Mouse (Mus musculus): ENCODE results near the gene Pex5. TPM values are rescaled to one million over a fixed set of nuclear protein-coding genes. Genes with fewer than 3 reads are reported as not detected.
"Not testable (repeated sequence)": the region's sequence is repeated elsewhere in the genome, so short reads cannot be mapped to it uniquely, and the experiment has no call there.

Gene Pex5
- polyA plus RNA-seq, 1 experiment from 2014 or later: 22.8 TPM

DNA sequence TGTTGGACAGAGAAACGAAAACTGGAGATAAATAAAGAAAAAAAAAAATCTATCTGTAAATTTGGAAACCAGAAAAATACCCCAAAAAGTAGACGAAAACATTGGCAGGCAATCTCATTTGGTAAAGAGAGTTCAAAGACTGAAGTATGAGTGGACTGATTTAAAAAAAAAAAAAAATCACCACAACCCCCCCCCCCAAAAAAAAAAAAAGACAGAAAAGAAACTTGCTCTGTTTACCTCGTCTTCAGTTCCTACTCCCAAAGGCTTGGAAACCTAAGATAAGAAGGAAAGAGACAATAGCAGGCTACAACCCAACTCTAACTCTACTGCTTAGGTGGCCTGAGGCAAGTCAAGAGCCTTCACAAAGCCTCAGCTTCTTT is 1.1 kb downstream of the Pex5 start:
- Histone ChIP-seq H3K4me1 (ENCODE audit: control insufficient read depth in 2 of 2, insufficient read depth in 2 of 2, low read length in 2 of 2) (peaks cover 6 to 18% of the 10 kb centered on the region in 2 experiments), H3K36me3 (ENCODE audit: control insufficient read depth, insufficient read depth, low read length) (peaks cover 26% of the 10 kb centered on the region), H3K4me3 (ENCODE audit: control insufficient read depth in 1 of 2, insufficient read depth in 1 of 2, low read depth in 1 of 2, low read length in 2 of 2) (peak overlapping the region; percentile 85 to 94), H3K4me2 (ENCODE audit: low read length) (peak overlapping the region; percentile 73), H3K9ac (ENCODE audit: low read length) (peak overlapping the region; percentile 93; the same call in 1 of the 2 replicates), H3K27ac (replicated peaks in 1 of 2; ENCODE audit: control insufficient read depth in 1 of 2, insufficient read depth in 1 of 2, low read depth in 2 of 2, low read length in 2 of 2) (no peak overlapping the region), H3K9me3 (ENCODE audit: control insufficient read depth, low read length) (no peaks in the 10 kb centered on the region), H3K27me3 (ENCODE audit: control insufficient read depth, insufficient read depth, low read length) (no peaks in the 10 kb centered on the region)
- WGBS: 66% methylated on average over 3 of the region's 3 CpGs
- ATAC-seq (ENCODE audit: insufficient number of reproducible peaks, insufficient read depth, low FRiP score, low read depth): no peak

DNA sequence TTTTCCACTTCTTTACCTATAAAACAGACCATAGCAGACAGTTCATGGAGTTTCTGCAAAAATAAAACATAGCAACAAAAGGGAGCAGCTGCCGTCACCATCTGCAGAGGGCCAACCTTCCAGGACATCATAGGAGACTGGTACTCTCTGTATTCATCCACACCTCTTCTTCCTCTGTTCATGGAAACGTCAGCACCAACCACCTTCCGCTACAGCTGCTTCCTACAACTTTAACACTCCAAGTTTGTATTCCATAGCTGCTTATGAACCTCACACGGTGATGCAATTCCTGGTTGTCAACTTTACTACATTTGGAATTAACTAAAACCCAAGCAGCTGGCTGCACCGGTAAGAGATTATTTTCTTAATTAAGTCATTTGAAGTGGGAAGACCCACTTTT is 6.5 kb downstream of the Pex5 start:
- ATAC-seq (ENCODE audit: insufficient number of reproducible peaks, insufficient read depth, low FRiP score, low read depth): no peak
- Histone ChIP-seq H3K9me3 (ENCODE audit: control insufficient read depth, low read length) (no peaks in the 10 kb centered on the region), H3K4me3 (ENCODE audit: control insufficient read depth in 1 of 2, insufficient read depth in 1 of 2, low read depth in 1 of 2, low read length in 2 of 2) (no peak overlapping the region), H3K4me2 (ENCODE audit: low read length) (no peak overlapping the region), H3K36me3 (ENCODE audit: control insufficient read depth, insufficient read depth, low read length) (peaks cover 68% of the 10 kb centered on the region), H3K4me1 (ENCODE audit: control insufficient read depth in 2 of 2, insufficient read depth in 2 of 2, low read length in 2 of 2) (peaks cover 2 to 6% of the 10 kb centered on the region in 2 experiments; a peak in 3 of 4 replicates), H3K27ac (replicated peaks in 1 of 2; ENCODE audit: control insufficient read depth in 1 of 2, insufficient read depth in 1 of 2, low read depth in 2 of 2, low read length in 2 of 2) (no peak overlapping the region), H3K27me3 (ENCODE audit: control insufficient read depth, insufficient read depth, low read length) (no peaks in the 10 kb centered on the region), H3K9ac (ENCODE audit: low read length) (no peak overlapping the region)
- WGBS: 86% methylated on average over 5 of the region's 5 CpGs

DNA sequence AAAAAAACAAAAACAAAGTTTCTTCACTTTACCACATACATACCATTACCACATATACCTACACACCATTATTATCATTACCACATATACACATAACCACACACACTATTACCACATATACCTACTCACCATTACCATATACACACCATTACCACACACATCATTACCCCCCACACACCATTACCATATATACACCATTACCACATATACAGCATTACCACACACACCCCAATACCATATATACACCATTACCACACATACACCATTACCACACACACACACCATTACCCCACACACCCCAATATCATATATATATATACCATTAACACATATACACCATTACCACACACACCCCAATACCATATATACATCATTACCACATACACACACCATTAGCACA is 7.7 kb downstream of the Pex5 start:
- H3K36me3 ChIP-seq (ENCODE audit: control insufficient read depth, insufficient read depth, low read length): peaks cover 69% of the 10 kb centered on the region
- H3K9ac ChIP-seq (ENCODE audit: low read length): no peak overlapping the region
- H3K4me2 ChIP-seq (ENCODE audit: low read length): no peak overlapping the region
- no peak overlapping the region for H3K4me3 ChIP-seq (ENCODE audit: control insufficient read depth in 1 of 2, insufficient read depth in 1 of 2, low read depth in 1 of 2, low read length in 2 of 2)
- peaks cover 2 to 6% of the 10 kb centered on the region in 2 experiments; a peak in 2 of 4 replicates for H3K4me1 ChIP-seq (ENCODE audit: control insufficient read depth in 2 of 2, insufficient read depth in 2 of 2, low read length in 2 of 2)
- ATAC-seq (ENCODE audit: insufficient number of reproducible peaks, insufficient read depth, low FRiP score, low read depth): no peak
- no peaks in the 10 kb centered on the region for H3K9me3 ChIP-seq (ENCODE audit: control insufficient read depth, low read length)
- no peaks in the 10 kb centered on the region for H3K27me3 ChIP-seq (ENCODE audit: control insufficient read depth, insufficient read depth, low read length)
- no peak overlapping the region for H3K27ac ChIP-seq (replicated peaks in 1 of 2; ENCODE audit: control insufficient read depth in 1 of 2, insufficient read depth in 1 of 2, low read depth in 2 of 2, low read length in 2 of 2)

DNA sequence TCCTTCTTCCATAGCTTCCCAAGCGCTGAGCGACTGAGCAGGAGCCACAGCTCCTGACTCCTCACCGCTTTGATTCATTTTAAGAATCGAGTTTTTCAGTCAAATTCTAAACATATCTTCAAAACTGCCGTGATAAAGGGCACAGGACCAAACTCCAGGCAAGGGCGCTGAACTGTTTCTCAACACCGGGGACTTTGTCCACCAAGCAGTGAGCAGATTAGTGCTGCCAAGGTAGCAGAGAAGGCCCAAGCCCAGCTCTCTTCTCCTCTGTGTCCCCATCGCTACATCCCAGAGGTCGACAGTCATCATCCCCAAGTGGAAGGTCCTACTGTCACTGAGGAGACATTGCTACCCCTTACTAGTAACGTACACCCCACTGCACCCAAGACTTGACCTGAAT is 8.5 kb downstream of the Pex5 start:
- H3K4me1 ChIP-seq (ENCODE audit: control insufficient read depth in 2 of 2, insufficient read depth in 2 of 2, low read length in 2 of 2): peaks cover 2 to 6% of the 10 kb centered on the region in 2 experiments; a peak in 2 of 4 replicates
- no peak overlapping the region for H3K27ac ChIP-seq (replicated peaks in 1 of 2; ENCODE audit: control insufficient read depth in 1 of 2, insufficient read depth in 1 of 2, low read depth in 2 of 2, low read length in 2 of 2)
- H3K36me3 ChIP-seq (ENCODE audit: control insufficient read depth, insufficient read depth, low read length): peaks cover 69% of the 10 kb centered on the region
- no peak overlapping the region for H3K9ac ChIP-seq (ENCODE audit: low read length)
- no peaks in the 10 kb centered on the region for H3K27me3 ChIP-seq (ENCODE audit: control insufficient read depth, insufficient read depth, low read length)
- no peak overlapping the region for H3K4me2 ChIP-seq (ENCODE audit: low read length)
- no peak overlapping the region for H3K4me3 ChIP-seq (ENCODE audit: control insufficient read depth in 1 of 2, insufficient read depth in 1 of 2, low read depth in 1 of 2, low read length in 2 of 2)
- ATAC-seq (ENCODE audit: insufficient number of reproducible peaks, insufficient read depth, low FRiP score, low read depth): no peak
- no peaks in the 10 kb centered on the region for H3K9me3 ChIP-seq (ENCODE audit: control insufficient read depth, low read length)
- WGBS: 91% methylated on average over 10 of the region's 10 CpGs

DNA sequence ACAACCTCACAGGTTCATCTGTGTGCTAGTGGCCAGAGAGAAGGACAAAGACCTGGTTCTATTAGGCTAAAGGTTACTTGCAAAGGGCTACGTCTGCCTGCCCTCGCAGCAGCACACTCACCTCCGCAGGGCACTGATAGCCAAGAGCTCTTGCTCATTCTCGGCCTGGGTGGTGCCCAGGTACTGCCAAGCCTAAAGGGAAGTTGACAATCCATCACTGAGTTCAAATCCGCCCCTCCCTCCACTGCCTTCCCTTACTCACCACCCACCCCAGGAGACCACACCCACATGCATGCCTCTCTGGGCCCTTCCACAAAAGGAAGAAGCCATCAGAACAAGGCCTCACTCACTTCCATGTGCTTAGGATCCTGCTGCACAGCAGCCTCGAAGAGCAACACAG is 15.1 kb downstream of the Pex5 start:
- H3K27me3 ChIP-seq (ENCODE audit: control insufficient read depth, insufficient read depth, low read length): no peaks in the 10 kb centered on the region
- ATAC-seq (ENCODE audit: insufficient number of reproducible peaks, insufficient read depth, low FRiP score, low read depth): no peak
- no peak overlapping the region for H3K4me3 ChIP-seq (ENCODE audit: control insufficient read depth in 1 of 2, insufficient read depth in 1 of 2, low read depth in 1 of 2, low read length in 2 of 2)
- H3K9me3 ChIP-seq (ENCODE audit: control insufficient read depth, low read length): no peaks in the 10 kb centered on the region
- no peak overlapping the region for H3K4me2 ChIP-seq (ENCODE audit: low read length)
- no peak overlapping the region for H3K27ac ChIP-seq (replicated peaks in 1 of 2; ENCODE audit: control insufficient read depth in 1 of 2, insufficient read depth in 1 of 2, low read depth in 2 of 2, low read length in 2 of 2)
- peaks cover 88% of the 10 kb centered on the region for H3K36me3 ChIP-seq (ENCODE audit: control insufficient read depth, insufficient read depth, low read length)
- H3K9ac ChIP-seq (ENCODE audit: low read length): no peak overlapping the region
- WGBS: 91% methylated on average over 6 of the region's 6 CpGs
- H3K4me1 ChIP-seq (ENCODE audit: control insufficient read depth in 2 of 2, insufficient read depth in 2 of 2, low read length in 2 of 2): no peaks in the 10 kb centered on the region; a peak in 1 of 4 replicates

DNA sequence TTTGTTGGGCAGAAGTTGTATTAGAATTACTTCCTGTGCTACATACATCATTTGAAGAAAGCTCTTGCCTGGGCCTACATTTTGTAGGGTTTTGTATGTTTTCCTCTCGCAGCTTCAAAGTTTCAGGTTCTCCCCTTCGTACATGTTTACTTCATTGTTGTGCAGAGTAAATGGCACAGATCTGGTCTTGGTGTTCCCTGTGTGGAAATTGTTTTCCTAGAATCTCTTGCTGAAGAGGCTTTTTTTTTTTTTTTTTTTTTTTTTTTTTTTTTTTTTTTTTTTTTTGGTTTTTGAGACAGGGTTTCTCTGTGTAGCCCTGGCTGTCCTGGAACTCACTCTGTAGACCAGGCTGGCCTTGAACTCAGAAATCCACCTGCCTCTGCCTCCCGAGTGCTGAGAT is 19.9 kb downstream of the Pex5 start:
- not testable (repeated sequence) for H3K4me2 ChIP-seq (ENCODE audit: low read length); H3K27me3 ChIP-seq (ENCODE audit: control insufficient read depth, insufficient read depth, low read length); H3K4me1 ChIP-seq (ENCODE audit: control insufficient read depth in 2 of 2, insufficient read depth in 2 of 2, low read length in 2 of 2); H3K4me3 ChIP-seq (ENCODE audit: control insufficient read depth in 1 of 2, insufficient read depth in 1 of 2, low read depth in 1 of 2, low read length in 2 of 2); H3K27ac ChIP-seq (replicated peaks in 1 of 2; ENCODE audit: control insufficient read depth in 1 of 2, insufficient read depth in 1 of 2, low read depth in 2 of 2, low read length in 2 of 2); H3K9me3 ChIP-seq (ENCODE audit: control insufficient read depth, low read length); H3K9ac ChIP-seq (ENCODE audit: low read length); ATAC-seq (ENCODE audit: insufficient number of reproducible peaks, insufficient read depth, low FRiP score, low read depth)
- peaks cover 42% of the 10 kb centered on the region for H3K36me3 ChIP-seq (ENCODE audit: control insufficient read depth, insufficient read depth, low read length)
- 92% methylated on average over 3 of the region's 3 CpGs for WGBS

DNA sequence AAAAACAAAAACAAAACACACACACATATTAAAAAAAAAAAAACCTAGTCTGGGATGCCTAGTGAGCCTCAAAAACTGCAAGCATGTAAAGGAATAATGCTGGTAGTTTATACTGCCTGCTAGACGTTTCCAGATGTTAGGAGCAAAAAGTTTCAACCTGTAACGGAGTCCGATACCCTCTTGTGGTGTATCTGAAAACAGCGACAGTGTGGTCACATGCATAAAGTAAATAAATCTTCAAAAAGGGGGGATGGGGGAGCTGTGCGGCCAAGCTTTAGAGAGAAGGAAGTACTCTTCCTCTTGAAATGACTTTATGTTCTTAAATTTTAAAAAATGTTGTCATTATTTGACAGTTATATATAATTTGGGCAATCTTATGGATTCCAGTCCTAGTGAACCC is 34.7 kb downstream of the Pex5 start:
- Histone ChIP-seq H3K27me3 (ENCODE audit: control insufficient read depth, insufficient read depth, low read length) (no peaks in the 10 kb centered on the region), H3K4me2 (ENCODE audit: low read length) (no peak overlapping the region), H3K36me3 (ENCODE audit: control insufficient read depth, insufficient read depth, low read length) (no peaks in the 10 kb centered on the region), H3K4me1 (ENCODE audit: control insufficient read depth in 2 of 2, insufficient read depth in 2 of 2, low read length in 2 of 2) (no peaks in the 10 kb centered on the region; a peak in 1 of 4 replicates), H3K27ac (replicated peaks in 1 of 2; ENCODE audit: control insufficient read depth in 1 of 2, insufficient read depth in 1 of 2, low read depth in 2 of 2, low read length in 2 of 2) (no peak overlapping the region), H3K9me3 (ENCODE audit: control insufficient read depth, low read length) (peaks cover 3% of the 10 kb centered on the region; the same call in 1 of the 2 replicates), H3K4me3 (ENCODE audit: control insufficient read depth in 1 of 2, insufficient read depth in 1 of 2, low read depth in 1 of 2, low read length in 2 of 2) (no peak overlapping the region), H3K9ac (ENCODE audit: low read length) (no peak overlapping the region)
- ATAC-seq (ENCODE audit: insufficient number of reproducible peaks, insufficient read depth, low FRiP score, low read depth): no peak
- WGBS: 28% methylated on average over 5 of the region's 5 CpGs

DNA sequence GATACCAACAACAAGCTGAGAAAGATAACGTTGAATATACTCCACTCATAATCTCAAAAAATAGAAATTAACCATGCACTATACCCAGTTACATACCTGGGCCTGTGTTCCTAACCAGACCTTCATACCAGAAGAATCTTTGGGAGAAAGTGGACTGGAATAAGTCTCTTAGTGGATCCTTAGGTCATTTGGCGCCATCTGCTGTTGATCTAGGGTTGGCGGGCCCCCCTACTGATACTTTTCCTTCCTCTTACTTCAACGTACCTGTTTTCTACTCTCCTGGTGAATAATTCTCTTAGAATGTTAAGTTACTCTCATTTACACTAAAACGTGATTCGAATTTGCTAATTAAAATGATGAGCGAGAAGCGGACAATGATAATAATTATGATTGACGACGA is 35.5 kb downstream of the Pex5 start:
- H3K4me1 ChIP-seq (ENCODE audit: control insufficient read depth in 2 of 2, insufficient read depth in 2 of 2, low read length in 2 of 2): no peaks in the 10 kb centered on the region; a peak in 1 of 4 replicates
- no peak overlapping the region for H3K4me2 ChIP-seq (ENCODE audit: low read length)
- 27% methylated on average over 10 of the region's 10 CpGs for WGBS
- no peak overlapping the region for H3K27ac ChIP-seq (replicated peaks in 1 of 2; ENCODE audit: control insufficient read depth in 1 of 2, insufficient read depth in 1 of 2, low read depth in 2 of 2, low read length in 2 of 2)
- no peak overlapping the region for H3K9ac ChIP-seq (ENCODE audit: low read length)
- no peaks in the 10 kb centered on the region for H3K9me3 ChIP-seq (ENCODE audit: control insufficient read depth, low read length)
- ATAC-seq (ENCODE audit: insufficient number of reproducible peaks, insufficient read depth, low FRiP score, low read depth): no peak
- H3K36me3 ChIP-seq (ENCODE audit: control insufficient read depth, insufficient read depth, low read length): no peaks in the 10 kb centered on the region
- no peak overlapping the region for H3K4me3 ChIP-seq (ENCODE audit: control insufficient read depth in 1 of 2, insufficient read depth in 1 of 2, low read depth in 1 of 2, low read length in 2 of 2)
- no peaks in the 10 kb centered on the region for H3K27me3 ChIP-seq (ENCODE audit: control insufficient read depth, insufficient read depth, low read length)
